Mouse (Mus musculus): Measurements from ENCODE around the gene Camsap2.

DNA sequence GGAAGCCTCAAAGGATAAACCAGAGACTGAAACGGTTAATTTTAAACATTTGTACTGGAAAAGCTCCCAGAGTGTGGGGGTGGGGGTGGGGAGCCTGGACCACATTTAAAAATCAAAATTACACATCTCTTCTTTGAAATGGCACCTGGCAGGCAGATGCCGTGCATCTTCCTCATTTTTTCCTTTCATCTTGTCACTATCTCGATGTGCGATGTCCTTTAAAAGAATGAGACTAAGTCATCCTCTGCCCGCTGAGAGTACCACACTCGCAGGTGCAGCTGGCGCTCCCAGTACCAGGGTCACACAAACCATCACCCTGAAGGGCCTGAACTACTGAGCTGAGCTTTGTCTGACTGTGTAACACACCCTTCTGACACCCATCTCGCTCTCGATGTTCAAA, 87.4 kb downstream of the Camsap2 start:
- TF ChIP-seq CTCF (IDR thresholded peaks at IDR 0.05; ENCODE audit: extremely low read depth, insufficient read length, insufficient replicate concordance, low read depth, low read length) (no peak), POLR2A (IDR thresholded peaks at IDR 0.05; ENCODE audit: low read depth, low read length) (no peak)

Data from small intestine, adult 2 months (tissue).